Mouse (Mus musculus) kidney, adult 18-20 months (tissue): Measurements from ENCODE around the gene Adm2.

Source experiments
- DNase-seq: peaks from one replicate; pipeline ENCODE4 v3.0.0; 2021

Gene Adm2

GRCm38 (mm10) chr15:89322670-89323522 lies at the start of gene Adm2:
Adm2 (plus strand) TSS chr15:89322720.
- DNase-seq, result no peak

- DNase-seq, result no peak
Measured at GRCm38 (mm10) chr15:89275497-89275896, 47.0 kb upstream of the Adm2 start.

GRCm38 (mm10) chr15:89277366-89277765 lies 45.2 kb upstream of the Adm2 start:
- DNase-seq, result no peak

- no peak for DNase-seq
Measured at GRCm38 (mm10) chr15:89282546-89282945, 40.0 kb upstream of the Adm2 start.

- DNase-seq, result no peak
Measured at GRCm38 (mm10) chr15:89284094-89284493, 38.4 kb upstream of the Adm2 start.

- DNase-seq, result no peak
Measured at GRCm38 (mm10) chr15:89285004-89285403, 37.5 kb upstream of the Adm2 start.

GRCm38 (mm10) chr15:89285478-89285877 lies 37.0 kb upstream of the Adm2 start:
- DNase-seq, result no peak

GRCm38 (mm10) chr15:89286114-89286513 lies 36.4 kb upstream of the Adm2 start:
- no peak for DNase-seq

GRCm38 (mm10) chr15:89286582-89286981 lies 35.9 kb upstream of the Adm2 start:
- no peak for DNase-seq

- DNase-seq, result no peak
Measured at GRCm38 (mm10) chr15:89288227-89288767, 34.2 kb upstream of the Adm2 start.

GRCm38 (mm10) chr15:89289455-89289854 lies 33.1 kb upstream of the Adm2 start:
- no peak for DNase-seq

GRCm38 (mm10) chr15:89291521-89291920 lies 31.0 kb upstream of the Adm2 start:
- DNase-seq, result no peak

GRCm38 (mm10) chr15:89292795-89293194 lies 29.7 kb upstream of the Adm2 start:
- no peak for DNase-seq

GRCm38 (mm10) chr15:89293778-89294177 lies 28.7 kb upstream of the Adm2 start:
- DNase-seq, result no peak

GRCm38 (mm10) chr15:89295580-89296165 lies 26.8 kb upstream of the Adm2 start:
- no peak for DNase-seq

GRCm38 (mm10) chr15:89296465-89296864 lies 26.1 kb upstream of the Adm2 start:
- no peak for DNase-seq

- DNase-seq, result no peak
Measured at GRCm38 (mm10) chr15:89297695-89298094, 24.8 kb upstream of the Adm2 start.

GRCm38 (mm10) chr15:89300180-89300579 lies 22.3 kb upstream of the Adm2 start:
- DNase-seq, result peak; percentile 51

GRCm38 (mm10) chr15:89300600-89300999 lies 21.9 kb upstream of the Adm2 start:
- DNase-seq, result peak; percentile 31

GRCm38 (mm10) chr15:89305966-89306365 lies 16.6 kb upstream of the Adm2 start:
- DNase-seq, result no peak

GRCm38 (mm10) chr15:89307461-89307860 lies 15.1 kb upstream of the Adm2 start:
- DNase-seq, result no peak

- no peak for DNase-seq
Measured at GRCm38 (mm10) chr15:89308406-89309139, 13.9 kb upstream of the Adm2 start.

- DNase-seq, result no peak
Measured at GRCm38 (mm10) chr15:89309962-89310498, 12.5 kb upstream of the Adm2 start.
